Mouse (Mus musculus): ENCODE data around the gene Igfbp7.
"Not testable (repeated sequence)": the region's sequence is repeated elsewhere in the genome, so short reads cannot be mapped to it uniquely, and the experiment has no call there.

Gene Igfbp7

GRCm38 (mm10) chr5:77407341-77408298 lies at the start of gene Igfbp7:
Gene Igfbp7 (minus strand): TSS chr5:77408041.
- DNase-seq (ENCODE audit: low read depth, low spot score): peak; percentile 18

- DNase-seq (ENCODE audit: low read depth, low spot score): no peak
Measured at GRCm38 (mm10) chr5:77452103-77452502, 44.3 kb upstream of the Igfbp7 start.

- DNase-seq (ENCODE audit: low read depth, low spot score): no peak
Measured at GRCm38 (mm10) chr5:77449531-77449930, 41.7 kb upstream of the Igfbp7 start.

DNA sequence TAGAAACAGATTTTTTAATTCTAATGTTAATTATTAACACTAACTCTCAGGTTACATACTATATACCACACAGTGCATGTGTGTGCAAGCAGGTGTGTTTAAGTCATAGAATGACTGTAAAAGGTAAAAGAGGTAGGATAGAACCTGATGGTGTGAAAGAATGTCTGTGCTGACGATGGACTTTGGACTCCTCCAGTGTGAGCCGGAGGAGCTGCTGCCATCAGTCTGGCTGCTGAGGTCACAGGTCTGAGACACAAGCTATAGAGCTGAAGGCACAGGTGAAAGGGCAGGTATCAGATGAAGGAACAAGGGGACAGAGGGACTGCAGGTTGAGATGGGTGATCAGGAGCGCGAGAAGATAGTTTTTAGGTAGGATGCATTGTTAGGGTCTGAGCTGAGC lies 37.6 kb upstream of the Igfbp7 start:
- no peak for DNase-seq (ENCODE audit: low read depth, low spot score)

DNA sequence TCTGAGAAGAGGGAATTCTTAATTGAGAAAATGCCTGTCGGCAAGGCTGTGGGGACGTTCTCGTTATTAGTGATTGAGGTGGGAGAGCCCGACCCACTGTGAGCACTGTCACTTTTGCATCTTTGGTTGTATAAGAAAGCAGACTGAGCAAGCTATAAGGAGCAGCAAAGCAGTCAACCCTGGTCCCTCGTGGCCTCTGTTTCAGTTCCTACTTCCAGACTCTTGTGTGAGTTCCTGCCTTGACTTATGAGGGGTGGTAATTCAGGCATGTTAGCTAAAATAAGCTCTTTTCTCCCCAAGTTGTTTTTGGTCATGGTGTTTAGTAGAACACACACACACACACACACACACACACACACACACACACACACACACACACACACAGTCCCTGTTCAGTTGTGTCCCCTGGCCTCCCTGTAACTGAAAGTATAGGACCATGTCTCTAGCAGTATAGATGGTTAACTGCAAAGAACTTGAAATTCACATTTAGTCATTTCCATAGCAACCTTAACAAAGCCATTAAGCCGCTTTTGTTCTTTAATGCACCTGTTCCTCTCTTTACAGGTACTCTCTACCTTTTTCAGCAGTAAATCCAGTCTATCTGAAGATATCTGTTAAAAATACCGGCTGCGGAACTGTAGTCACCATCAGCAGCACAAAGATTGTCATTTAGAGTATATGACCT lies 36.2 kb upstream of the Igfbp7 start:
- DNase-seq (ENCODE audit: low read depth, low spot score): no peak

GRCm38 (mm10) chr5:77442856-77443623 lies 35.2 kb upstream of the Igfbp7 start:
- no peak for DNase-seq (ENCODE audit: low read depth, low spot score)

- no peak for DNase-seq (ENCODE audit: low read depth, low spot score)
Measured at GRCm38 (mm10) chr5:77436308-77436707, 28.5 kb upstream of the Igfbp7 start.

DNA sequence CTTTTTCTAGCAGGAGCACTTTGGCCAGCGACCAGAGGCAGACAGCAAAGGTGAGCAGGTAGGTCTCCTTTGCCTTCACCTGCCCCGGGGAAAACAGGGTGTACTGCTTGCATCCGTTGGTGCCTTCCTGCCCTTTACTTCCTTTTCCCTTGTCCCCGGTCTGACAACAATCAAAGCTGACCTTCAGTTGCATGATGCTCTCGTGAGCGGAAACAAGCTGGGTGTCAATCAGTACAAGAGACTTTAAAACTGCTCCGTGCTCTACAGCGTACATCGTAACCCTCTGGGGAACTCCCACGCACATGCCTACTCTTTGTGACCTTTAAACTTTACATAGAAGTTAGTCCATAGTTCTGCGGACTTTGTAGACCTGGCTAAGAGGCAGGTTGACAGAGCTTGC lies 26.2 kb upstream of the Igfbp7 start:
- no peak for DNase-seq (ENCODE audit: low read depth, low spot score)

DNA sequence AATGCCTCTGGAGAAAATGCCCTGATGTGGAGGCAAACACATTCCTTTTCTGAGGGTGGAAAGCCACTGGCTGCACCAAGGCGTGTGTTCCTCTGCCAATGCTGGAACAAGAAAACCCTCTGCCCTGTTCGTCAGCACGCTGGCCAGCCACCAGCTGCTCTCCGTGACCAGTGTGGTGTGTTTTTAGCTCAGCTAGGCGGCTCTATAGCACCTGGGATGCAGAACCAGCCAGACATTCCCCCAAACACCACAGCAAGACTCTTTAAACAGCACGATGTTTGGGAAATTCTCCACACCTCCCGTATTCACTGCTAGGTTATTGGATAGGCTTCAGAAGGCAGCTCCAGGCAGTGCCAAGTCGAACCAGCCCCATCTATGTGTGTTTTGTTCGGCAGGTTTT lies 25.7 kb upstream of the Igfbp7 start:
- DNase-seq (ENCODE audit: low read depth, low spot score): peak; percentile 32

DNA sequence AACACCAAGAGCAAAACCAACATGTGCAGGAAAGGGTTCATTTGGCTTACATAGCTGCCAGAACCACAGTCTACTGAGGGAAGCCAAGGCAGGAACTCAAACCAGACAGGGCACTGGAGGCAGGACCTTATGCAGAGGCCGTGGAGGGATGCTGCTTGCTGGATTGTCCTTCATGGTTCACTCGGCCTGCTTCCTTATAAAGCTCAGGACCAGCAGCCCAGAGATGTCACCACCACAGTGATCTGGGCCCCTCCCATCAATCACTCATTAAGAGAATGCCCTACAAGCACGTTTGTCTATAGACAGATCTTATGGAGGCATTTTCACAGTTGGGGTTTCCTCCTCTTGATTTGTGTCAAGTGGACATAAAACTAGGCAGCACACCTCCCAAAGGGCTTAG lies 25.3 kb upstream of the Igfbp7 start:
- no peak for DNase-seq (ENCODE audit: low read depth, low spot score)

- DNase-seq (ENCODE audit: low read depth, low spot score): no peak
Measured at GRCm38 (mm10) chr5:77432446-77432845, 24.6 kb upstream of the Igfbp7 start.

DNA sequence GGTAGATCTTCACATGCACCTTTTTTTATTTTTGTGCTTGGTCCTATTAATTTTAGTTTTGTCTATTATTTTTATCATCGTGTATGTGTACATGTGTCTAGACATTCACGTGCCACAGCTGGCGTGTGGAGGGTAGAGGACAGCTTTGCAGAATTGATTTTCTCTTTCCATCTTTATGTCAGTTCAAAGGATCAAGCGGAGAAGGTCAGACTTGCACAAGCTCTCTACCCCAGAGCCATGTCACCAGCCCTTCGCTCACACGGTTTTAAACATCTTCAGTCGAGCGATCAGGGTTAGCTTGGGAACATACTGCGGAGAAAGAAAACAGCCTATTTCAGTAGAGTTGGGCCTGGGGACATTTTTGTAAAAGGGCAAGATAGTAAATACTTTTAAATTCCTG lies 23.2 kb upstream of the Igfbp7 start:
- no peak for DNase-seq (ENCODE audit: low read depth, low spot score)

DNA sequence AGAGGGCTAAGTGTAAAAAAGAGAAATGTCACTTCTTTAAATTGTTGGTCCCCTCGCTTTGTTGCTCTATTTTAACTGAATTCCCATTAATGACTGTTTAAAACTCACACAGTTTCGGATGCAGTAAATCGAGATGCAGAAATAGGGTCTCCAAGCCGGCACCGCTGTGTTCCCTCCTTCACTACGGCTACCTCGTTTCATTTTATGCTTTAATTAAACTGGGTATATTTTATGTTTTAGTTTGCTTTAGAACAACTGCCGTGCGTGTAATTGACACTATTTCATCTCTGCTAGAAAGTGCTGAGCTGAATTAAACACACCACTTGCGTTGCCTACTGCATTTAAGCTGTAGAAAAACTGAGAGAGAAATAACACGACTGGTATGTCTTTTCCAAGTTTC lies 22.6 kb upstream of the Igfbp7 start:
- DNase-seq (ENCODE audit: low read depth, low spot score): no peak

- DNase-seq (ENCODE audit: low read depth, low spot score): no peak
Measured at GRCm38 (mm10) chr5:77430049-77430448, 22.2 kb upstream of the Igfbp7 start.

GRCm38 (mm10) chr5:77428526-77428925 lies 20.7 kb upstream of the Igfbp7 start:
- no peak for DNase-seq (ENCODE audit: low read depth, low spot score)

- no peak for DNase-seq (ENCODE audit: low read depth, low spot score)
Measured at GRCm38 (mm10) chr5:77427986-77428385, 20.1 kb upstream of the Igfbp7 start.

- no peak for DNase-seq (ENCODE audit: low read depth, low spot score)
Measured at GRCm38 (mm10) chr5:77425721-77426500, 18.1 kb upstream of the Igfbp7 start.

DNA sequence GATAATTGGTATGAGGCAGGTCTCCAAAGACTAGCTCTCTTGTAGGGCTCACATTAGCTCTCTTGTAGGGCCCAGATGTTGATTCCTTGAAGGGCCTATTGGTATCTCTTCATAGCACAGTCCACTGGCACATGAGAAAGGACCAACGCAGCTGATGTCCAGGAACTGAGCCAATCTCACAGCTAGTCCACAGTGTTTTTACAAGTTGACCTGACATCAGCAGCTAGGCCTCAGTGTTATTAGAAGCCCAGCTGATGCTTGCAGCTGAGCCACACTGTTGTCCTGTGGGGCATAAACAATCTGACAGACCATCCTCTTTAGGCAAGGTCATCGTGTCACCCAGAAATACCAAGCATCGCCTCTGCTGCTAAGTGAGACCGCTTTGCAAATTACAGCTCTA lies 11.7 kb upstream of the Igfbp7 start:
- DNase-seq (ENCODE audit: low read depth, low spot score): not testable (repeated sequence)

DNA sequence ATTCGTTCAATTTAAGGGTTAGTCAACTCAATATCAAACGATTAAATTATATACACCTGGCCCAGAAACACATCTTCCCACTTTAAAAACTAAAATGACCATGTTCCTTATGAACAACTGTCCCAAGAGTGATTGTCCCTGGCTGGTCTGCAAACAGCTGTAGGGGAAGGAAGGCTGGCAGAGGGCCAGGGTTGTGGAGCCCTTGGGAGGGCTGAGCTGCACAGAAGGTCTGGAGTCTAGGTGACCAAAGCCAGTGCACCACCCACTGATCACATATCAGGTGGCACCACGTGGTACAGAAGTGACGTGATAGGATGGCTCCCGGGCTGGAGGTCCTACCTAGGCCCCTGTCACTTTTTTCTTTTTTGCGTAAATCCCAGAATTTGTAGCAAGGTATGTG lies 8.2 kb upstream of the Igfbp7 start:
- no peak for DNase-seq (ENCODE audit: low read depth, low spot score)

DNA sequence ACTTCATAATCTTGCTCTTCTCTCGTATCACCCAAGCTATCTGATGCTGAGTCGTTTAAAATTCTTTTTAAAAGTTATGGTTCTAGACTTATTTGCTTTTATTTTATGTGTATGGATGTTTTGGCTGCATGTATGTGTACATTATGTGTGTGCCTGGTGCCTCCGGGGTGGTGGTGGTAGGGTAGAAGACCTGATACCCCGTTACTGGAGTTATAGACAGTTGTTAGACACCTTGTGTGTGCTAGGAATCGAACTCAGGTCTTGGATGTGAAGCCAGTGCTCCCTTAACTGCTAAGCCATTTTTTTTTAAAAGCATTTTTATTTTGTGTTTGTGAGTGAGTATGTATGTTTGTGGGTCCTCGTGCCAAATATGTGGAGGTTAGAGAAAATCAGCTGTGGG lies 689 bp upstream of the Igfbp7 start:
- DNase-seq (ENCODE audit: low read depth, low spot score): no peak

DNA sequence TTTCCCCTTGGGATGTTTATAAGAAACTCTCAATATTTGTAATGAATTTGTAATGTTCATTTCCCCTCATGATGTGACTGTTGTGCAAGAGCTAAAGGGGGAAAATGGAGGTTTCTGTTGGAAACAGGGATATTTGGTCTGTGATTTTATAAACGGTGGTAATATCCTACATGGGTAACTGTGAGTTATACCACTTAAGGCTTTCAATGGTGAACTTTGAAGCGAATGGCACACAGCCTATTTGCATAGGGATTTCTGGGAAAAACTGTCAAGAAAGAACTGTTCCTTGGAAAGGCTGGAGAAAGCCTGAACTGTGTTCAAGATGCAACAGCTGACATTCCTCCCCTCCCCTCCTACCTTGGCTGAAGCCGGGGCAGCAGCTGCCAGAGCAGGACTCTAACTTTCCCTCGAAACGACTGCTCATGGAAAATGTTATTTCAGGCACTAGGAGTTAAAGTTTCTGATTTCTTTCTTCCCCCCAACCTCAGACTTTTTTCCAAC lies 1.4 kb downstream of the Igfbp7 start:
- no peak for DNase-seq (ENCODE audit: low read depth, low spot score)
